ENCODE assay signal across 28 mouse cellular contexts in genomic region chr2:3132473-3132872, GRCm38 (mm10). TPM values are rescaled to one million over a fixed set of nuclear protein-coding genes. Genes with fewer than 3 reads are reported as not detected.
DNase-seq lines count a peak whose midpoint lies in the region; ATAC-seq and TF ChIP-seq lines count a peak whose summit lies in the region.
"Had no signal": no experiment of that assay in that cellular context is flagged by ENCODE, and none has a peak within 500 bp of the region (broad histone marks: within the 10 kb centered on the region; RNA-seq: fewer than 3 reads in every experiment).

No protein-coding gene starts in this region.

- no peak for ATAC-seq in heart, postnatal 0 days (ENCODE audit: insufficient read depth, low read depth)
- ATAC-seq: intestine, embryonic 16.5 days; lung, postnatal 0 days; midbrain, embryonic 13.5 days; Patski had no signal

- H3K9ac ChIP-seq in heart, postnatal 0 days (replicated peaks; ENCODE audit: low read depth, low read length), result no peak overlapping the region
- H3K9ac ChIP-seq: hindbrain, embryonic 13.5 days; limb, embryonic 15.5 days; liver, embryonic 13.5 days; midbrain, embryonic 13.5 days; stomach, embryonic 15.5 days had no signal

- no peak for TF ChIP-seq CTCF in heart, postnatal 0 days (IDR thresholded peaks at IDR 0.05; ENCODE audit: low read depth)

- peaks cover 17% of the 10 kb centered on the region for H3K4me1 ChIP-seq in heart, postnatal 0 days (ENCODE audit: control insufficient read depth, insufficient read depth)
- H3K4me1 ChIP-seq: liver, embryonic 13.5 days had no signal

- peak; percentile 28 for DNase-seq in cerebellum, adult 9-10 months
- DNase-seq in cerebellum, postnatal 4 days (ENCODE audit: low spot score in 2 of 2), result no peak
- DNase-seq in heart, postnatal 0 days (ENCODE audit: low spot score), result peak; percentile 3
- no peak for DNase-seq in heart, postnatal 4 days
- peak; percentile 64 for DNase-seq in brain, adult 2 months (ENCODE audit: low read depth, low spot score)
- DNase-seq in cerebellum, postnatal 25 days, result peak; percentile 34 to 46
- no peak for DNase-seq in urinary bladder, postnatal 14 days (ENCODE audit: low spot score)
- no peak for DNase-seq in urinary bladder, postnatal 25 days (ENCODE audit: low spot score)
- DNase-seq: adrenal gland, postnatal 10 days; gastrocnemius, postnatal 14 days; kidney, adult 9 months; kidney, postnatal 10 days; liver, embryonic 13.5 days; lung, adult 18-20 months; lung, postnatal 4 days; right cerebral cortex, postnatal 14 days had no signal

- H3K27me3 ChIP-seq in heart, postnatal 0 days (ENCODE audit: control insufficient read depth, insufficient read depth, low read length), result no peaks in the 10 kb centered on the region
- H3K27me3 ChIP-seq: hindbrain, embryonic 13.5 days; limb, embryonic 15.5 days; liver, embryonic 13.5 days; midbrain, embryonic 13.5 days; Patski; stomach, embryonic 15.5 days had no signal

- H3K4me3 ChIP-seq in heart, postnatal 0 days (ENCODE audit: low read depth, low read length), result no peak overlapping the region
- H3K4me3 ChIP-seq: erythroblast, embryonic 14.5 days; hindbrain, embryonic 13.5 days; limb, embryonic 10.5 days; limb, embryonic 15.5 days; liver, embryonic 13.5 days; megakaryocyte, embryonic 14.5 days; midbrain, embryonic 13.5 days; stomach, embryonic 15.5 days had no signal

- WGBS in heart, postnatal 0 days, result 82% methylated on average over 9 of the region's 9 CpGs

- H3K9me3 ChIP-seq in heart, postnatal 0 days (replicated peaks; ENCODE audit: control insufficient read depth, low read length), result no peaks in the 10 kb centered on the region
- H3K9me3 ChIP-seq: hindbrain, embryonic 13.5 days; limb, embryonic 10.5 days; limb, embryonic 15.5 days; liver, embryonic 13.5 days; megakaryocyte, embryonic 14.5 days; midbrain, embryonic 13.5 days; stomach, embryonic 15.5 days had no signal

- TF ChIP-seq EP300 in heart, postnatal 0 days (IDR thresholded peaks at IDR 0.05; ENCODE audit: low read depth), result no peak

- no peak overlapping the region for H3K27ac ChIP-seq in heart, postnatal 0 days (ENCODE audit: low read depth)
- H3K27ac ChIP-seq: hindbrain, embryonic 13.5 days; limb, embryonic 10.5 days; limb, embryonic 15.5 days; liver, embryonic 13.5 days; midbrain, embryonic 13.5 days; stomach, embryonic 15.5 days had no signal

- H3K36me3 ChIP-seq in heart, postnatal 0 days (replicated peaks; ENCODE audit: control insufficient read depth, insufficient read depth, low read length), result no peaks in the 10 kb centered on the region
- H3K36me3 ChIP-seq: hindbrain, embryonic 13.5 days; limb, embryonic 10.5 days; limb, embryonic 15.5 days; liver, embryonic 13.5 days; midbrain, embryonic 13.5 days; stomach, embryonic 15.5 days had no signal

- H3K4me2 ChIP-seq in heart, postnatal 0 days (ENCODE audit: low read depth, low read length), result no peak overlapping the region
- H3K4me2 ChIP-seq: hindbrain, embryonic 13.5 days; limb, embryonic 15.5 days; liver, embryonic 13.5 days; midbrain, embryonic 13.5 days; stomach, embryonic 15.5 days had no signal

RNA-seq across cellular contexts. Expression of gene Fam171a1, which starts 18.4 kb away (rescaled TPM):
- total RNA-seq in heart, postnatal 0 days (2014; rRNA removed; ENCODE audit: low replicate concordance), result 28.1 and 31.1 TPM in 2 replicates
- polyA plus RNA-seq in heart, postnatal 0 days (2015; fragmentation: Nextera tagmentation; extraction: Ambion mirVana), result 14.8 and 15.4 TPM in 2 replicates
- total RNA-seq in heart, postnatal 4 days (2021), result 10 to 100 TPM; 36.0 to 36.5 TPM
- total RNA-seq: MEL; monocyte, adult 5-6 weeks had no signal

Comparison
In these comparisons a context has a peak if more than half of its experiments do, and no peak if none do; other contexts are left out.
1. DNase-seq: peak in cerebellum, adult 9-10 months (single experiment), heart, postnatal 0 days (single experiment), brain, adult 2 months (single experiment) and cerebellum, postnatal 25 days (2 of 2); none in cerebellum, postnatal 4 days (0 of 2), heart, postnatal 4 days (single experiment), urinary bladder, postnatal 14 days (single experiment) and urinary bladder, postnatal 25 days (single experiment).